Mouse (Mus musculus) kidney, adult 2 months (tissue): ENCODE measurements around the gene Leng1.

Source experiments
- CTCF ChIP-seq: fragments of 200-500 bp; conservative IDR thresholded peaks from 2 replicates; pipeline ENCODE4 v1.5.1; 2011; ENCODE audit warnings: low read depth, mild to moderate bottlenecking, control low read depth, low read length, moderate library complexity, mixed read lengths; ENCODE audit not compliant: insufficient read depth, insufficient read length
- POLR2A ChIP-seq: fragments of 200-500 bp; IDR thresholded peaks from one replicate; pipeline ENCODE4 v1.6.1; 2011; ENCODE audit warnings: low read depth, low read length, control low read depth

DNA sequence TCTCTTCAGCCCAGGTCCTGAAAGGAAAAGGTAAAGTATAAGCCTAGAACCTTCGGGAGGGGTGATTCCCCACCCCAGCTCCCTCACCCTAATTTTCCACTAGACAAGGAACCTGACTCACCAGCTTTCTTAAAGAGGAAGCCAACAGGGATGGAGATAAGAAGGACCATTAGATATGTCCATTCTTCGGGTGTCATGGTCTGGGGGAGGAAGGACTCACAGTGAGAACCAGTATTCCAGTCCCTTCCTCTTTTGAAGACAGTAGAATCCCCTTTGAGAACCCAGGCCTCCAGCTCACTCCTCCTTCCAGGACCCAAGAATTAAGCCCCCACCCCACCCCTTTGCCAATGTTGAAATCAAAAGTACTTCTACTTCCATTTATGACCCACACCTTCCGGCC lies 26.3 kb upstream of the Leng1 start:
- TF ChIP-seq POLR2A (no peak), CTCF (no peak)
